Mouse (Mus musculus) bone marrow, adult 2 months (tissue): ENCODE data around the gene Ugt1a6a.
"Not testable (repeated sequence)": the region's sequence is repeated elsewhere in the genome, so short reads cannot be mapped to it uniquely, and the experiment has no call there.

ENCODE experiments used
- CTCF ChIP-seq: fragments of 200-500 bp; IDR thresholded peaks from 2 replicates; pipeline ENCODE4 v1.5.1; 2011; ENCODE audit warnings: low read length, control low read depth; ENCODE audit not compliant: control insufficient read depth, insufficient read depth
- POLR2A ChIP-seq: fragments of 200-500 bp; IDR thresholded peaks from 2 replicates; pipeline ENCODE4 v1.6.1; 2011; ENCODE audit warnings: low read depth, mild to moderate bottlenecking, control low read depth, low read length, borderline replicate concordance; ENCODE audit not compliant: control insufficient read depth

- TF ChIP-seq POLR2A, CTCF: not testable (repeated sequence)
Observed at GRCm38 (mm10) chr1:88109027-88109557, 25.5 kb upstream of the Ugt1a6a start.
